Mouse (Mus musculus): Measurements from ENCODE around the gene Abi3.

Abi3 gene

DNA sequence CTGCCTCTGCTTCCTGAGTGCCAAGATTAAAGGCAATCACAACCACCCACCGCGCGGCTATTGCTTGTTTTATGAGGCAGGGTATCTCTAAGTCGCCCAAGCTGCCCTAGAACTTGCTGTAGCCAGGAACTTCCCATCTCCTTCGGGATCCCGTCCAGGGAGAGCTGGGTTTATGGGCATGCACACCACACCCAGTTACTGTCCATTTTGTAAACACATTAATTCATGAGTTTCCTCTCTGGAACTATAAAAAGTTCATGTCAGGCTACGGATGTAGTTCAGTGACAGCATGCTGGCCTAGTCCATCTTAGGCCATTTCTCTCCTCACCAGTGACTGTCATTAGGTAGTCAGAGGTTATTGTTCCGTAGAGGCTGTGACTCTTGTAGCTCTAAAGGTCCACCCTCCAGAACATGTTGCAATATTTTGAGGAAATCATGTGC, 52.8 kb downstream of the Abi3 start:
- DNase-seq (ENCODE audit: low spot score in 2 of 2) = no peak

DNA sequence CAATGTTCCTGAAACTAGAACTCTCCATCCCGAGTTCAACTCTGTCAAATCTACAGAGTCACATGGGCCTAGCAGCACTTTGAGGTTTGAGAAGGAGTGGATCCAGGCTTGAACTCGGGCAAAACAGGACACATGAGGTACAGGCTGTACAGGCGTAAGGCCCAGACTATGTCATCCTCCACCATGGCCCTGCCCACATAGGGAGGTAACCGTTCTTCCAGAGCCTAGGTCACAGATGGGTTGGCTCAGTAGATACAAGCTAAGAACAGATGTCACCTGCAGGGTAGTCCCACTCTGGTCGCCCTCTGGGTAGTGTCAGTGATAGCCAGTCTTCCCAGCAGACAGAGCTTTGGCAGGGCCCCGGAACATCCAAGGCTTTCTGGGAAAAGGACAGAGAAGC, 55.8 kb downstream of the Abi3 start:
- DNase-seq (ENCODE audit: low spot score in 2 of 2) = no peak

DNA sequence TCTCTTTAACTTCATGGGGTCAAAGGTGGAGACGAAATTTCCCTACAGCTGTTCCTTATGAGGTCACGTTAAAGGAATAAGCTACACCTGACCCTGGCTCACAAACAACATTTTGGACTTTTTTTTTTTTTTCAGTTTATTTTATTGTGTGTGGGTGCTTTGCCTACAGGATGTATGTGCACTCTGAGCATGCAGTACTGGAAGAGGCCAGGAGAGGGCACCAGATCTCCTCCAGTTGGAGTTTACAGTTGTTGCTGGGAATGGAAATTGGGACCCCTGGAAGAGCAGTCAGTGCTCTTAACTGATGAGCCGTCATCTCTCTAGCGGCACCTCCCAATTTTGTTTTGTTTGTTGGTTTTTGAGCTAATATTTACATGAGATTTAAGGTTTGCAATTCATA, 56.6 kb downstream of the Abi3 start:
- DNase-seq (ENCODE audit: low spot score in 2 of 2) = no peak

DNA sequence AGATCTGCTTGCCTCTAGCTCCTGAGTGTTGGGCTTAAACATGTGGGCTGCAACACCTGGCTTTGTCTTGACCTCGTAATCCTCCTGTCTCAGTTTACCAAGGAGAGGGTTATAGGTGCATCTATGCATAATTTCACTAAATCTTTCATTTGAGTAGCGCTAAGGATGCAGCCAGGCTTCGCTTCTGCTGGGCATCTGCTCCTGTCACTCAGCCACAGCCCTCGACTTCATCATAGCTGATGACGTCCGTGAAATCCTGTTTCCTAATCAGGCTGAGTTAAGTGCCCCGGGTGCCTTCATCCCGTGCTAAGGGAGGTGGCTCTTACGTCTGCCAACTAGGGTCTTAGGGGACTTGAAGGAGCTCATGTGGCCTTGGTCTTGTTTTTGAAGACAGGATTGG, 58.3 kb downstream of the Abi3 start:
- no peak for DNase-seq (ENCODE audit: low spot score in 2 of 2)

DNA sequence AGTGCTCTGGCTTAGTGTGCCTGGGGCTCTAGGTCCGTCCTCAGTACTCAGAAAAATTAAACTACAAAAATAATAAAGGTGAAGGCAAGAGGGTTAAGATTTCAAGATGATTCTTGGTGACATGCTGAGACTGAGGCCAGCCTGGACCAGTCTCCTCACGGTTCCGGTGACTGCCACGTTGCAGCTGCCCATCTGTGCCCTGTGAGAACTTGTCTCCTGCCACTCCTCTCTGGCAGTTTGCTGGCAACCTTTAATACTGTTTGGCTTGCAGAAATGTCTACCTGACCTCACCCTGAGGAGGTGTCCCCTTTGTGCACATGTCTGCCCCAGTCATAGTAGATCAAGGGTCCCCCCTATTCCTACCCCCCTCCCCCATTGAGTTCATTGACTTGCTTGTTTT, 58.8 kb downstream of the Abi3 start:
- DNase-seq (ENCODE audit: low spot score in 2 of 2) = no peak

DNA sequence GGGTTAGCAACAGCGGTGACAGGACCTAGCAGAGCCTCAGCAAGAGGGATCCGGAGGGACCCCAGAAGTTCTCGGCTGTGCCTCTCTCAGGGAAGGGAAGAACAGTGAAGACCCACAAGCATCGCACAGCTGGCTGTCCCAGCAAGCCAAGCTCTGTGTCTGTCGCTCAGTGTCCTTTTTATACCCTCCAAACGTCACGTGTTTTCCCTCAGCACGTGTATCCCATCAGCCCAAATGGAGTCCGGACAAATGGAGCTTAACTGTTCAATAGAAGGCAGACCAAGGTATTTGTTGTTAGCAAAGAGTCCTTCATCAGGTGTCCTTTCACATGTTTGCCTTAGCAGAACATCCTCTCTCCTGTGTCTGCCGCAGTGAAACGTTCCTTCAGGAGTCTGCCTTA, 60.7 kb downstream of the Abi3 start:
- DNase-seq (ENCODE audit: low spot score in 2 of 2) = no peak

DNA sequence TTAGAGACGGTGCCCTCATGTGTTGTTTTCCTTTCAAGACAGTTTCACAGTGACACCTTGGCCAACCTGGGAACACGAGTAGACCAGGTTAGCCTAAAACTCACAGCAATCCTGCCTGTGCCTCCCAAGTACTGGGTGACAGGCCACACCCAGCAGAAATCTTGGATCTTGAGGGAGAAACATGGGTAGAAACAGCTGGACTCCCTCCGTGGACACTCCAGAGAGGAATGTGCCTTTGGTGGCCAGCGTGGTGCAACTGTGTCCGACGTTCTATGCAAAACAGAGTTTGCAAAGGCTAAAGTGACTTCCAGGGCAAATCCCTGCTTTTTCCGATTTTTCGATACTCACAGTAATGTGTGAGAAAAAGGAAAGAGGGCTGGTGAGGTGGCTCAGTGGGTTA, 61.8 kb downstream of the Abi3 start:
- no peak for DNase-seq (ENCODE audit: low spot score in 2 of 2)

Data from urinary bladder, postnatal 4 days (tissue).